Mouse (Mus musculus): ENCODE data around the gene Vdac2. TPM values are rescaled to one million over a fixed set of nuclear protein-coding genes. Genes with fewer than 3 reads are reported as not detected.

Gene Vdac2
- total RNA-seq (2014; rRNA removed) (87.0 and 89.3 TPM in 2 replicates), polyA plus RNA-seq (2012; rRNA removed) (66.0 and 108 TPM in 2 replicates)

GRCm38 (mm10) chr14:21824938-21825337 lies at the start of gene Vdac2:
Gene Vdac2, plus strand, starts transcription at chr14:21825238.
- H3K4me3 ChIP-seq (ENCODE audit: insufficient read depth, low read depth, low read length) = no peak within 1 kb of the TSS
- H3K79me2 ChIP-seq (ENCODE audit: control insufficient read depth, insufficient read depth, low read length) = no peaks in the 10 kb centered on the region
- peaks cover 6% of the 10 kb centered on the region; the same call in 1 of the 2 replicates for H3K4me1 ChIP-seq (ENCODE audit: control insufficient read depth, insufficient read depth, low read length)
- DNase-seq (ENCODE audit: extremely low read depth, low read depth, low spot score) = no peak
- H3K27me3 ChIP-seq (ENCODE audit: control insufficient read depth, insufficient read depth, low read length) = no peaks in the 10 kb centered on the region
- WGBS = 86% methylated on average over 2 of the region's 2 CpGs
- H3K9ac ChIP-seq (ENCODE audit: low read depth, low read length) = no peak within 1 kb of the TSS
- TF ChIP-seq CTCF (IDR thresholded peaks at IDR 0.05; ENCODE audit: low read depth, low read length) = no peak
- H3K27ac ChIP-seq (replicated peaks; ENCODE audit: insufficient read depth, low read depth, low read length) = no peak within 1 kb of the TSS
- no peaks in the 10 kb centered on the region for H3K36me3 ChIP-seq (ENCODE audit: control insufficient read depth, insufficient read depth, low read length)

- Histone ChIP-seq H3K27me3 (ENCODE audit: control insufficient read depth, insufficient read depth, low read length) (no peaks in the 10 kb centered on the region), H3K27ac (replicated peaks; ENCODE audit: insufficient read depth, low read depth, low read length) (no peak overlapping the region), H3K79me2 (ENCODE audit: control insufficient read depth, insufficient read depth, low read length) (peaks cover 19% of the 10 kb centered on the region), H3K9ac (ENCODE audit: low read depth, low read length) (no peak overlapping the region), H3K4me1 (ENCODE audit: control insufficient read depth, insufficient read depth, low read length) (peaks cover 11% of the 10 kb centered on the region), H3K36me3 (ENCODE audit: control insufficient read depth, insufficient read depth, low read length) (peaks cover 14% of the 10 kb centered on the region; the same call in 1 of the 2 replicates), H3K4me3 (ENCODE audit: insufficient read depth, low read depth, low read length) (no peak overlapping the region)
- no peak for TF ChIP-seq CTCF (IDR thresholded peaks at IDR 0.05; ENCODE audit: low read depth, low read length)
- no peak for TF ChIP-seq POLR2A (IDR thresholded peaks at IDR 0.05; ENCODE audit: extremely low read depth, insufficient read depth, low read length)
- 30% methylated on average over 4 of the region's 4 CpGs for WGBS
- peak; percentile 87 for DNase-seq (ENCODE audit: extremely low read depth, low read depth, low spot score)
Observed at GRCm38 (mm10) chr14:21776201-21776600, 48.8 kb upstream of the Vdac2 start.

- Histone ChIP-seq H3K9ac (ENCODE audit: low read depth, low read length) (no peak overlapping the region), H3K79me2 (ENCODE audit: control insufficient read depth, insufficient read depth, low read length) (peaks cover 3% of the 10 kb centered on the region; the same call in 1 of the 2 replicates), H3K36me3 (ENCODE audit: control insufficient read depth, insufficient read depth, low read length) (peaks cover 19% of the 10 kb centered on the region), H3K4me1 (ENCODE audit: control insufficient read depth, insufficient read depth, low read length) (peaks cover 5% of the 10 kb centered on the region), H3K27me3 (ENCODE audit: control insufficient read depth, insufficient read depth, low read length) (no peaks in the 10 kb centered on the region), H3K27ac (replicated peaks; ENCODE audit: insufficient read depth, low read depth, low read length) (no peak overlapping the region), H3K4me3 (ENCODE audit: insufficient read depth, low read depth, low read length) (no peak overlapping the region)
- no peak for DNase-seq (ENCODE audit: extremely low read depth, low read depth, low spot score)
- TF ChIP-seq CTCF (IDR thresholded peaks at IDR 0.05; ENCODE audit: low read depth, low read length) (no peak), POLR2A (IDR thresholded peaks at IDR 0.05; ENCODE audit: extremely low read depth, insufficient read depth, low read length) (no peak)
- 94% methylated on average over 4 of the region's 4 CpGs for WGBS
Observed at GRCm38 (mm10) chr14:21786500-21786899, 38.5 kb upstream of the Vdac2 start.

GRCm38 (mm10) chr14:21787374-21787773 lies 37.7 kb upstream of the Vdac2 start:
- no peak overlapping the region for H3K4me3 ChIP-seq (ENCODE audit: insufficient read depth, low read depth, low read length)

GRCm38 (mm10) chr14:21788121-21788520 lies 36.9 kb upstream of the Vdac2 start:
- Histone ChIP-seq H3K27ac (replicated peaks; ENCODE audit: insufficient read depth, low read depth, low read length) (no peak overlapping the region), H3K36me3 (ENCODE audit: control insufficient read depth, insufficient read depth, low read length) (peaks cover 25% of the 10 kb centered on the region)
- WGBS = 98% methylated on average over 5 of the region's 5 CpGs

More at GRCm38 (mm10) chr14:21787374-21787773, 37.7 kb upstream of the Vdac2 start:
- TF ChIP-seq POLR2A (IDR thresholded peaks at IDR 0.05; ENCODE audit: extremely low read depth, insufficient read depth, low read length) (no peak), CTCF (IDR thresholded peaks at IDR 0.05; ENCODE audit: low read depth, low read length) (no peak)
- no peak overlapping the region for H3K27ac ChIP-seq (replicated peaks; ENCODE audit: insufficient read depth, low read depth, low read length)
- peaks cover 3% of the 10 kb centered on the region; the same call in 1 of the 2 replicates for H3K79me2 ChIP-seq (ENCODE audit: control insufficient read depth, insufficient read depth, low read length)
- peaks cover 5% of the 10 kb centered on the region for H3K4me1 ChIP-seq (ENCODE audit: control insufficient read depth, insufficient read depth, low read length)
- H3K36me3 ChIP-seq (ENCODE audit: control insufficient read depth, insufficient read depth, low read length) = peaks cover 20% of the 10 kb centered on the region
- no peak for DNase-seq (ENCODE audit: extremely low read depth, low read depth, low spot score)
- 95% methylated on average over 3 of the region's 3 CpGs for WGBS
- H3K9ac ChIP-seq (ENCODE audit: low read depth, low read length) = no peak overlapping the region
- no peaks in the 10 kb centered on the region for H3K27me3 ChIP-seq (ENCODE audit: control insufficient read depth, insufficient read depth, low read length)

GRCm38 (mm10) chr14:21790585-21791251 lies 34.3 kb upstream of the Vdac2 start:
- WGBS = 39% methylated on average over 9 of the region's 9 CpGs
- peak overlapping the region; percentile 67 for H3K27ac ChIP-seq (replicated peaks; ENCODE audit: insufficient read depth, low read depth, low read length)
- H3K36me3 ChIP-seq (ENCODE audit: control insufficient read depth, insufficient read depth, low read length) = peaks cover 20% of the 10 kb centered on the region
- DNase-seq (ENCODE audit: extremely low read depth, low read depth, low spot score) = peak; percentile 68
- no peaks in the 10 kb centered on the region for H3K27me3 ChIP-seq (ENCODE audit: control insufficient read depth, insufficient read depth, low read length)
- H3K79me2 ChIP-seq (ENCODE audit: control insufficient read depth, insufficient read depth, low read length) = peaks cover 3% of the 10 kb centered on the region; the same call in 1 of the 2 replicates
- TF ChIP-seq CTCF (IDR thresholded peaks at IDR 0.05; ENCODE audit: low read depth, low read length) (no peak), POLR2A (IDR thresholded peaks at IDR 0.05; ENCODE audit: extremely low read depth, insufficient read depth, low read length) (no peak)
- no peak overlapping the region for H3K4me3 ChIP-seq (ENCODE audit: insufficient read depth, low read depth, low read length)
- peak overlapping the region; percentile 26; the same call in 1 of the 2 replicates for H3K9ac ChIP-seq (ENCODE audit: low read depth, low read length)
- peaks cover 5% of the 10 kb centered on the region for H3K4me1 ChIP-seq (ENCODE audit: control insufficient read depth, insufficient read depth, low read length)

More at GRCm38 (mm10) chr14:21788121-21788520, 36.9 kb upstream of the Vdac2 start:
- no peak for TF ChIP-seq CTCF (IDR thresholded peaks at IDR 0.05; ENCODE audit: low read depth, low read length)
- TF ChIP-seq POLR2A (IDR thresholded peaks at IDR 0.05; ENCODE audit: extremely low read depth, insufficient read depth, low read length) = no peak
- H3K4me1 ChIP-seq (ENCODE audit: control insufficient read depth, insufficient read depth, low read length) = peaks cover 5% of the 10 kb centered on the region
- no peak for DNase-seq (ENCODE audit: extremely low read depth, low read depth, low spot score)
- no peak overlapping the region for H3K9ac ChIP-seq (ENCODE audit: low read depth, low read length)
- no peak overlapping the region for H3K4me3 ChIP-seq (ENCODE audit: insufficient read depth, low read depth, low read length)
- peaks cover 3% of the 10 kb centered on the region; the same call in 1 of the 2 replicates for H3K79me2 ChIP-seq (ENCODE audit: control insufficient read depth, insufficient read depth, low read length)
- no peaks in the 10 kb centered on the region for H3K27me3 ChIP-seq (ENCODE audit: control insufficient read depth, insufficient read depth, low read length)
